Mouse (Mus musculus): Measurements from ENCODE around the gene BC024978.

Gene BC024978

DNA sequence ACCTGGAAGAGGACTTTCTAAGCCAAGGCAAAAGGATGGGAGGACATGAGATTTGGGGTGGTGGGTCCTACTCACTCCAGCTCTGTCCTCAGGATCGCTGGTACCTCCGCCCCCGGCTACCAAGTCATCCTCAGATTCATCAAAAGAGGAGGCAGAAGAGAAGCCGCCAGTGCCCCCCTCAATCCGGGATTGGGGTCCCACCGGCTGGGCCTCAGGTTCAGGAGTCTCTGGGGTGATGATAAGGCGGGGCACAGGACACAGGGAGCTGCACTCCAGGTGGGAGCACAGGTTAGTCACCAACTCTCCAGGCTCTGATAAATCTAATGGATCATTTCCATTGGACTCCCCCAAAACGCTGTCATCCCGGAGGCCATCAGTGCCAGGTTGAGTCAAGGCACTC lies 31.7 kb downstream of the BC024978 start:
- no peak for DNase-seq

DNA sequence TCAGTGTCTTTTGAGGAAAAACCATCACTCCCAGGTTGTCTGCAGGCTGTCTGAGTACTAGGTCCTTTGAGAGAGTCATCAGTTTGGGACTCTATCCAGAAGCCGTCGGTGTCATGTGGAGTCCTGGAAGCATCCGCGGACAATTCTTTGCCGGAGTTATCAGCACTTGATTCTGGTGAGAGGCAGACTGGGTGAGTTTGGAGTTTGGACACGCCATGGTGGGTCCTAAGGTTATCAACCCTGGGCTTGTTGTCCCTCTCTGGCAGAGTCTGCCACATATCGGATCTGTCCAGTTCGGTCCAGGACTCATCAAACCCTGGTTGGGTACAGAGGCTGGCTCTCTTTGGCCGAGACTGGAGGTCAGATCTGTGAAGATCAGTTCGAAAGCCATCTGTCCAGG lies 32.1 kb downstream of the BC024978 start:
- peak; percentile 22 for DNase-seq

DNA sequence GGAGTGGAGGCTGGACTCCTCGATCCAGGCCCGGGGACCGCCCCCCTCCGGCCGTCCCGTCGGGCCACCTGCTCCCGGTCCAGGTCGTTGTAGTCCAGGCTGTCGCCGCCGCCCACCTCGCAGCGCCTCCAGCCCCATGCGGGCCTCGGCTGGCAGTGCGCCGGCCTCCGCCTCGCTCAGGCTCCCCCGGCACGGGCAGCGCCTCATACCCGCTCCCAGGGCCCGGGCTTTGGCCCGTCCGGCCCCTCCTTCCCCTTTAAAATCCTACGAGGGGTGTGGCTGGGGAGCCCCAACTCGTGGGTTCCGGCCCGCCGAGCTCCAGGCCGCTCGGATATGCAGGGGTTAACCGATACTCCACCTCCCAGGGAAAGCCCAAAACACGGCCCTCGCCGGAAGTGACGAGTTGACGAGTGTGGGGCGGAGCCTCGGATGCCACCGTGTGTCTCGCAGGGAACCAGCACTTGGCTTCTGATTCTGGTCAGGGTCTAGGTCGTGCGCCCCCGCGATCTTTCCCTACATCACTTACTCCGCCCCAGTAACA lies 32.8 kb downstream of the BC024978 start, which contains the start of gene Itpkc:
Gene Itpkc, minus strand, starts transcription at position 381 of the 541 bp plus-strand sequence.
- peak; percentile 94 for DNase-seq

DNA sequence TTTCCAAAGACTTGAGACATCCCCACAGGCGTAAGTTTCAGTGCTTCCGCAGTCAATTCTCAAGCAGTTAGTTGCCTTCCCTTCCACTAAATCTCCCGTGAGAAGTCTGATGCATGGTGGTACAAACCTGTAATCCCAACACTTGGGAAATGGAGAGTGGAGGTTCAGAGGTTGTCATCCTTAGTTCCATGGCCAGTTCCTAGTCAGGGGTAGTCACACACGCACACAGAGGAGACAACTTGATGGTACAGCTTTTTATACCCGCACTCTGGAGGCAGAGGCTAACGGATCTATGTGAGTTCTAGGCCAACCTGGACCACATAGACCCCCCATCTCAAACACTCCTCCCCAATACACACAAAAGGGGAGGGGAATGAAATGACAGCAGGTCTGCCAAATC lies 33.3 kb downstream of the BC024978 start:
- no peak for DNase-seq

DNA sequence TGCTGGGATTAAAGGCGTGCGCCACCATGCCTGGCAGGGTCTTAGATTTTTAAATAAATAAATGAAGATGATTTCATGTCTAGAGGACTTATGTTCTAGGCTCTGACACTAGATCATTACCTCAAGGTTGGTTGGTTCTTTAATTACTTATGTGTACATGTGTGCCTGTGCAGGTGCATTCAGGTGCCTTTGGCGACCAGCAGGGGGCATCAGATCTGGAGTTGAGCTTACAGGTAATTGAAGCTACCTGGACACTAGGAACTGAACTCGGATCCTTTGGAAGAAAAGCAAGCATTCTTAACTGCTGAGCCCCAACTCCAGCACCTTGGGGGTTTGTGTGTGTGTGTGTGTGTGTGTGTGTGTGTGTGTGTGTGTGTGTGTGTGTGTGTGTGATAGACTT lies 35.2 kb downstream of the BC024978 start:
- DNase-seq: peak; percentile 56

DNA sequence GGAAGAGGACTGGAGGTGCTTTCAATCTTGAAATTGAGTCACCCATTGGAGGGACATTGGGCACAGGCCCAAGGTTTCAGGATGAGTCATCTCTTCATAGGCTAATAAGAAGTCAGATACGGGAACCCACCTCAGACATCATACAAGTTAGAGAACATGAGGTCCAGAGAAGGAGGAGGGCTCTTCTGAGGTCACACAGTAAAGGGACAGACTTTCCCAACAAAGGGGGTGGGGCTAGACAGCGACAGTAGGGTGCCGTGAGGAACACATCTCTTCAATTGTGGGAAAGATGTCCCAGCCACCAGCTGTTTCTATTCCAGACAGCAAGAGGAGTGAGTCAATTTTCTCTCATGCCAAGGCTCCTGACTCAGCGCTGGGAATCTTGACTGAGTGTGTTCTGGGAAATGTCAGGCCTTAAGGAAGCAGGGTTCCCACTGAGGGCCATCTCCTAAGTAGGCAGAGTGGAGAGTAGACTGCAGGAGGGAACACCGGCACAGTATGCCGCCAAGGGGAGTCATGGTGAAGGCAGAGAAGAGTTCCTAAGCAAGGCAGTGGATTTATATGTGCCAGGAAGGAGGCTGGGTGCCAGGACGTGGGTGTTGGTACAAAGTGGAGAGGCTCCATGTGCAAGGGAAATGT lies 36.2 kb downstream of the BC024978 start:
- DNase-seq: no peak

DNA sequence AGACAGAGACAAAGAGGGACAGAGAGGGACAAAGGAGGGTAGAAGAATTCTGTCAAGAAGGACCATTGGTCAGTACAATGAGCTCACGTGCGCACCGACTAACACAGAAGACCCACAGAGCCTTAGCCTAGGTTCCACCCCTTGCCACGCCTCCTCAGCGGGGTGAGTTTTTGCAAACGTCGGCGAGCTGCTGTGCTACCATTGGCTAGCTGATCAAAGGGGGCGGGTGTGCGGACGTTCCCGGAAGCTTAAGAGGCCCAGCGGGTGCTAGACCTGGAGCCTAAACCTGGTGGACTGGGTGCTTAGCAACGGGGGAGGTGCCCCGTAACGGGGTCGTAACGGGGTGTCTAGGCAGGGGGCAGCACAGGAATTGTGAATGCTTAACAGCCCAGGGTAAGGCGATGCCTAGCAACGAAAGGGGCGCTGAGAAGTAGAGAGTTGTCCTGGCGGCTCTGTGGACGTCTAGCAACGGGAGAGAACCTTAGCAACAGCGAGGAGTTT lies 37.2 kb downstream of the BC024978 start, which contains the start of gene Coq8b:
Gene Coq8b, plus strand, starts transcription at position 243 of the 501 bp plus-strand sequence.
- peak; percentile 95 for DNase-seq

DNA sequence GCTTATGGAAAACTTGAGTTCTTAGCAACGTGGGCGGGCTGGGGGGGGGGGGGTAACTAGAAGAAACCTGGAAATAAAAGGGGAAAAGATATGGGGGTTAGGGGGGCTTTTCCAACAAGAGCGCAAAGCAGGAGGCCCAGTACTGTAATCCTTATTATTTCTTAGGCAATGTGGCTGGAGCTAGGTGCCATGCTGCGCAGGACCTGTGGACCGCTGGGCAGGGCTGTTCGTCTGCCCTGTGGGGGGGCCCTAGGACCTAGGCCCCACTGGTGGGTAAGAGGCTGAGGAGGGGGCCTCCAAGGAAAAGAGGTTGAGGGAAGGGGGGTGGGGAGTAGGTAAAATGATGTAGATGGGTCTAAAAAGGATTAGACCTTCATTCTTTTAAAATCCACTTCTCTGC lies 37.7 kb downstream of the BC024978 start:
- DNase-seq: no peak

DNA sequence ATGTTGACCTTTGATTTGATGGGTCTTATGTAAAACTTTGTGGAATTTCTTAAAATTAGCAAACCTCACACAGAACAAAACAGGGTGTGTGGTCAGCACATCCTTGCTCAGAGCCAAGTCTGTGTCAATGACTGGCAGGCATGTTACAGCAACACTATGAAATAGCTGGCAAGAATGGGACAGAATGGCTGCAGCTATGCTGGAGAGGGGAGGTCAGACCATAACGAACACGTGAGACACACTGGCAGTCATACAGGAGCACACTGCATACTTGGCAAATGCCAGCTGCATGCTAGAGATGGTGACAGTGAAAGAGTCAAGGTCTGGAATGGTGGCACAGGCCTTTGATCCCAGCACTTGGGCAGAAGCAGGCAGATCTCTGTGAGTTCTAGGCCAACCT lies 40.1 kb downstream of the BC024978 start:
- DNase-seq: no peak

DNA sequence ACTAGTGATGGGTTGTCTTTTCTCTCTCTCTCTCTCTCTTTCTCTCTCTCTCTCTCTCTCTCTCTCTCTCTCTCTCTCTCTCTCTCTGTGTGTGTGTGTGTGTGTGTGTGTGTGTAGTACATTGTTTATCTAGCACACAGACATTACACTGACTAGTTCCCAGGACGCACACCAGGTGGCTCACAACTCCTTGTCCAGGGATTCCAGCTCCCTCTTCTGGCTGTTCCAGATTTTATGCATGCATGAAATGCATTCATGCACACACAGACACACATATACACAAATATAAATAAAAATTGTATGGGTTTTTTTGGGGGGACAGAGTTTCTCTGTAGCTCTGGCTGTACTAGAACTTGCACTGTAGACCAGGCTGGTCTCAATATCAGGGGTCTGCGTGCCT lies 41.9 kb downstream of the BC024978 start:
- no peak for DNase-seq

DNA sequence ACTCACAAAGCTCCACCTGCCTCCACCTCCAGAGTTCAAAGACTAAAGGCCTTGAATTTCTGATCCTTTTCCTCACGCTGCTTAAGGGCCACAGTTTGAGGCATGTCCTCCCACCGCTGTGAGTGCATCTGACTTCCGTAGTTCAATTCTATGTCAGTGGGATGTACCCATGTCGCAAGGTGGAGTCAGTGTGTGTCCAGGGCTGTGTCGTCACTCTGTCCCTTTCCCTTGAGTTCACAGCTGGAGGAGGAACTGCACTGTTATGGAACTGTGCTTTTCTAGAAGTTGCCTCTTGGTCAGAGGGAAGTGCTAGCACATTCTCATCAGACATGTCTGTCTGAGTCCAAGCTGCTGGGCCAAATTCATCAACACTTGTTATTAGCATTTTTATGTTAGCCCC lies 43.0 kb downstream of the BC024978 start:
- no peak for DNase-seq

DNA sequence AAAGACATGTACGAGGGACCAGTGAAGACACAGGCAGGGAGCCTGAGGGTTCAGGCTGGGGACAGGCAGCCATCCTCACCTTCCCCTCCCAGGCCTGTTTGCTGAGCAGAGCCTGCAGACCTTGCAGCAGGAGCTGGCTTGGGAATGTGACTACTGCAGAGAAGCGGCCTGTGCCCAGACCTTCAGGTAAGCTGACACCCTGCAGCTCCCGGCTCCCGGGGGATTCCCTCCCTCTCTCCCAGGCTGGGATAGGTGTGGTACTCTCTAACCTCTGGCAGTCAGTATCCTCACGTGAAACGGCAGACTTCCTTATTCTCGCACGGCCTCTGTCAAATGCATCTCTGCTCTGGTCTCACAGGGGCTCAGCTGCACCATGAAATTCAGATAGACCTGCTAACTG lies 47.6 kb downstream of the BC024978 start:
- DNase-seq: no peak

DNA sequence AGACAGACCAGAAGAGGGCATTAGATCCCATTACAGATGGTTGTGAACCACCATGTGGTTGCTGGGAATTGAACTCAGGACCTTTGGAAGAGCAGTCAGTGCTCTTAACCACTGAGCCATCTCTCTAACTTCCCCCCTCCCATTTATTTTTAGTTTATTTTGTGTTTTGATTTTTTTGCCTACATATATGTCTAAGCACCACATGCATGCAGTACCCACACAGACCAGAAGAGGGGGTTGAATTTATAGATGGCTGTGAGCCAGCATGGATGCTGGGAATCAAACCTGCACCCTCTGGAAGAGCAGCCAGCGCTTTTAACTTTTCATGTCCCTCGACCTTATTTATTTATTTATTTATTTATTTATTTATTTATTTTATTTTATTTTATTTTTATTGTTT lies 48.5 kb downstream of the BC024978 start:
- peak; percentile 41 for DNase-seq

DNA sequence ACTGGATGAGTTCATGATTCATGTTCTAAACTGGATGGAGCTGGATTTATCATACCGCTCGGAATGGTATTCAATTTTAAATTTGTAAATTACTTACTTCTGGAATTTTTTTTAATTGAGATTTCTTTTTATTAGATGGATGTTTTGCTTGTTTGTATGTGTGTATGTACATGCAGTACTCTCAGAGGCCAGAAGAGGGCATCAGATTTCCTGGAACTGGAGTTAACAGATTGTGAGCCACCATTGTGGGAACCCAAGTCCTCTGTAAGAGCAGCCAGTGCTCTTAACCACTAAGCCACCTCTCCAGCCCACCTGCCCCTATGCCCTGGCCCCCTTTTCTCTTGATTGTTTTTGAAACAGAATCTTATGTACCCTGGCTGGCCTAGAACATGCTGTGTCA lies 53.6 kb downstream of the BC024978 start:
- peak; percentile 39 for DNase-seq

DNA sequence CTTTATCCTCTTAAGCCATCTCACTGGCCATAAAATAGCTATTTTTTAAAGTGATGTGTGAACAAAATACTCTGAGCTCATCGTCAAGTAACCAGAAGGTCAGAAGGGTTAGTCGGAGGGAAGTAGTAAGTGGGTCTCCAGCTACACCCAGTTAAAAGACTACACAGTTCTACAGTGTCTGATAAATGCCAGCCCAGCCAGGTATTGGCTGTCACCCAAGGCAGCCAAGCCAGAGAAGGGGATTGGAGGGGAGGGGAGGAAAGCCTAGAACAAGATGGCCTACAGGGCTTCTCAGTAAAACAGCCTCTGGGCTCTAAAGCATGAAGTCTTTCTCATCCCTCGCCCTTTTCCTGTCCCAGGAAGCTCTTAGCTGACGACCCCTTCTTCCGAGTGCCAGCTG lies 54.3 kb downstream of the BC024978 start:
- no peak for DNase-seq

DNA sequence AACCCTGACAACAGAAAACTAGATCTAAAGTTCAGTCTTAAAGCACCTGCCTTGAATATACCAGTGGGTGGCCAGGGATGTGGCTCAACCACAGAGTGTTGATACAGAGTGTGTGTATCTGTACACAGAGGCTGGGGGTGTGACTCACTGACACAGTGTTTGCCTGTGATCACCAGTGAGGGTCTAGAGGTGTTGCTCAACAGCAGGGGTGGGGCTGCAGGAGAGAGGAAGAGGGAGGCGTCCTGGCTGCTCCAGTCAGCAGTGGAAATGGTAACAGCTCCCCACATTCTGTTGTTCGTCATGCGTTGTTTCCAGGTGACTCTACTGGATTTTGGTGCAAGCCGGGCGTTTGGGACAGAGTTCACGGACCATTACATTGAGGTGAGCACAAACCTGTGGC lies 56.4 kb downstream of the BC024978 start:
- DNase-seq: peak; percentile 64

DNA sequence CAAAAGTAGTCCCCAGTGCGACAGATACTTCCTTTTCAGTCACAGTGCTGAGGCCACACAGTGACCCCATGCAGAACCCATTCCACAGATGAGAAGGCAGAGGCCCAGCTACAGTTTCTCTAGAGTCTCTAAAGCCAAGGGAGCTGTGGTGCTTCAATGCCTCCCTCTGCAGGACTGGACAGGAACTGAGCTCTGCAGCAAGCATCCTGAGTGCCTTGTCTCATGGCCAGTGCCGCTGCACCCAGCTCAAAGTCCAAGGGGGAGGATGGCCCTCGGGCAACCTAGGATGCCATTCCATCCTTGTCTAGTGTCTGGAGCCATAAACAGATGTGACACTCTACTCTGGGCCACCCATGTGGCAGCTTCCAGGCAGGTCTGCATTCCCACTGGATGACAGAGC lies 60.1 kb downstream of the BC024978 start:
- DNase-seq: peak; percentile 12

DNA sequence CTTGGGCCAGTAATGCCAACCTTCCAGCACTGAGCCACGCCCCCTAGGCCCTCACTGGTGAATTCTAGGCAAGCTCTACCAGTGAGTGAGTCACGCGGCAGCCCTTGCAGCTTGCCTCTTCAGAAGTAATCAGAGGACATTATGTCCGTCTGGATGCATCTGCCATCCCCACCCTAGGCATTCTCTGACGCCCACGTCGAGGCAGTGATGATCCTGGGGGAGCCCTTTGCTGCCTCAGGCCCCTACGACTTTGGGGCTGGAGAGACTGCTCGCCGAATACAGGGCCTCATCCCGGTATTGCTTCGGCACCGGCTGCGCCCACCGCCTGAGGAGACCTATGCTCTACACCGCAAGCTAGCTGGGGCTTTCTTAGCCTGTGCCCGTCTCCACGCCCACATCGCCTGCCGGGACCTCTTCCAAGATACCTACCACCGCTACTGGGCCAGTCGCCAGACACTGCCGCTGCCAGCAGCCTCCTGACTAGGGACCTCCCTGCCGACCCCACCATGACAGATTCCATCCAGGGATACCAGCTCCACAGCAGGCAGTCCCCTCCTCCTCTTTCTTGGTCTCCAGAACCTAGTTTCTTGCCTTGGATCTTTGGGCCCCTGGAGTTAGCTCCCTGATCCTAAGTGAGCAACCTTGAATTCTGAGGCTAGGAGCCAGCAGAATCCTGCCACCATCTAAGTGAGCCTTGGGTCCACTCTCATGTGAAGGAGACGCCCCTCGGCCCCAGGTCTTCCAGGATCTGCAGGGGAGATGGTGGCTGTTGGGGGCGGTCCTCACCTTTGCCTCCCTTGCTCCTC lies 61.7 kb downstream of the BC024978 start:
- DNase-seq: peak; percentile 37

DNA sequence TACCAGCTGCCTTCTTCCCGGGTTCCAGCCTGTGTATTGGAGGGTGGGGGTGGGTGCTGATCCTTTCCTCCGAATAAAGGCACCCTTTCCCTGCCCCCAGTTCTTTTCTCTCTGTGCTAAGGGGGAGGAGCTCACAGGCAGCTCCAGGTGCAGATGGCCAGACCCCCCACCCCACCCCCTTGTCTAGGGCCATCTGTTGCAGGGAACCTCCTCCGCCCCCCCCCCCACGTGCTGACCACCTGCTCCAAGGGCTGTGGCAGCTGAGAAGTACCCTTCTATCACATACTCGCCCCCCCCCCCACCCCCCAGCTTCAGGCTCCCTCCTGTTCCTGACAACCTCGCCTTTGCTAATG lies 62.2 kb downstream of the BC024978 start:
- DNase-seq: no peak

DNA sequence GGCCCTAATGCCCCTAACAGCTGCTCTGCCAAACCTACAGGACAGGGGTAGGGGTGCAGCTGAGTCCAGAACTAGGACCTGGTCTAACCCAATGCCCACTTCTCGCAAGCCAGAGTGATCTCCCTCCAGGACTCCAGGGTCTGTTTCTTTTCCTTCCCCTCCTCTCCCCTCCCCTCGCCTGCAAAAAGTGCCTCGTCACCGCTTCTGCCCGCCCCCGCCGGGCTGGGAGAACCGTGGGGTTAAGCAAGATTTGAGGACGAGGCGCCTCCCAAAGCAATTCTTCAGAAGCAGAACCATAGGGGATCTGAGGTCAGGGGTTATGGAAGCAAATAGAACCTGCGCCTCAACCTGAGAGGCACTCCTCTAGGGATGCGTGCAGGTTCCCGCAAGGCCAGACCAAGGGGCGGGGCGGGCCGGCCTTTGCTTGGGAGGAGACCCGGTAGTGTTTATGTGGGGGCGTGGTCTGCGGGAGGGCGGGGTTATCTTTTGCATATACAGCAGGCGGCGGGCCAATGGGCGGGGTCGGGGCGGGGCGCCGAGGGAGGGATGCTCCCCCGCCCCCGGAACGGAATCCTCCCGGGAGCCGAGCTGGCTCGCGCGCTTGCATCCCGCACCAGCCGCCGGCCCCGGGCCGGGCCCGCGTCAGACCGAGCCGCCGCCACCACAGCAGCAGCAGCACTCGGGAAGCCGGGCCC lies 62.8 kb downstream of the BC024978 start, which contains the start of gene Numbl:
Gene Numbl, plus strand, starts transcription at position 229 of the 695 bp plus-strand sequence.
- DNase-seq: peak; percentile 100

DNA sequence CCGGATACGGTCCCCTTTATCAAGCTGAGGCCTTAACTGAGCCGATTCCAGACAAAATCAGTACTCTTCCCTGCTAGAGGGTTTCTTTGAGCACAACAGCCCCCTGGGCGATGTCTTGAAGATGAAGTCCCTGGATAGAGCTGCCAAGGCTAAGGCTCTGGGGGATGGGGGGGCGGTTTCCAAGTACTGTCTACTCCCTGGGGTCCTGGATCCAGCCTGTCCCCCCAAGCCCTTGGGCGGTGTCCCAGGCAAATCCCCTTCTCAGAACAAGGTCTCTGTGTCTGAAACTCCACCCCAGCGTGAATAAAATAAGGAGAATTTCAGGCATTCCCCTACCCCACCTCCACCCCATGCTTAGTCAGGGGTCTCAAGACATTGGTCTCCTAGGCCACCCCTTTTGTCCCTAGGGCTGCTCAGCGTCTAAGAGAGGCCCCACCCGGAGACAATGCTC lies 63.7 kb downstream of the BC024978 start:
- no peak for DNase-seq

DNA sequence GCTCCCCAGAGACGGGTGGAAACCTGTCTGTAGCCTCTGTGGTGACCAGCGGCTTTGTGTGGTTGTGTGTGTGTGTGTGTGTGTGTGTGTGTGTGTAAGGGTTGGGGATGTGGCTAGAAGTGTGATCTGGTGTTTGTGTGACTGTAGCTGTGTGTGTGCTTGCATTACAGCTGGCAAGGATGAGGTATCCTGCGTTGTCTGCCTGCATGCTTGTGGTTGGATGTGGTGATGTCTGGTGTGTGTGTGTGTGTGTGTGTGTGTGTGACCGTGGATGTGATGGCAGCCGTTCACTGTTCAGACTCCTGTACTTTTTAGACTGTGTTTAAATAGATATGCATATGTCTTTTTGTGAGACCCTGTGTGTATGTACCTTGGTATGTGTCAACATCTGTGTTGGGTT lies 64.2 kb downstream of the BC024978 start:
- DNase-seq: no peak
